Mouse (Mus musculus): ENCODE data around the gene Larp6. TPM values are rescaled to one million over a fixed set of nuclear protein-coding genes. Genes with fewer than 3 reads are reported as not detected.
A peak's percentile ranks its signal among the peaks of the same experiment; 100 is the strongest.

The Larp6 gene
- polyA plus RNA-seq, 1 experiment from 2014 or later, result 1.0 TPM

- Histone ChIP-seq H3K36me3 (no peaks in the 10 kb centered on the region), H3K4me3 (no peak overlapping the region), H3K4me1 (no peaks in the 10 kb centered on the region), H3K27ac (no peak overlapping the region), H3K27me3 (ENCODE audit: low read depth, poor library complexity, severe bottlenecking) (no peaks in the 10 kb centered on the region), H3K9me3 (replicated peaks) (no peaks in the 10 kb centered on the region)
- no peak for DNase-seq (ENCODE audit: low spot score)
- 89% methylated on average over 5 of the region's 5 CpGs for WGBS
These were observed 38.3 kb downstream of the Larp6 start for GRCm38 (mm10) chr9:60751098-60751497.

- no peaks in the 10 kb centered on the region for H3K9me3 ChIP-seq (replicated peaks)
- 67% methylated on average over 6 of the region's 6 CpGs for WGBS
- H3K27me3 ChIP-seq (ENCODE audit: low read depth, poor library complexity, severe bottlenecking), result no peaks in the 10 kb centered on the region
- DNase-seq (ENCODE audit: low spot score), result no peak
- H3K4me1 ChIP-seq, result no peaks in the 10 kb centered on the region
- H3K27ac ChIP-seq, result no peak overlapping the region
- H3K36me3 ChIP-seq, result no peaks in the 10 kb centered on the region
- no peak overlapping the region for H3K4me3 ChIP-seq
These were observed 39.2 kb downstream of the Larp6 start for GRCm38 (mm10) chr9:60751971-60752370.

GRCm38 (mm10) chr9:60752636-60753035 lies 39.8 kb downstream of the Larp6 start:
- Histone ChIP-seq H3K27ac (no peak overlapping the region), H3K27me3 (ENCODE audit: low read depth, poor library complexity, severe bottlenecking) (no peaks in the 10 kb centered on the region), H3K36me3 (no peaks in the 10 kb centered on the region), H3K4me3 (no peak overlapping the region), H3K9me3 (replicated peaks) (no peaks in the 10 kb centered on the region), H3K4me1 (peaks cover 4% of the 10 kb centered on the region)
- DNase-seq (ENCODE audit: low spot score), result no peak

GRCm38 (mm10) chr9:60756258-60756657 lies 43.5 kb downstream of the Larp6 start:
- H3K27ac ChIP-seq, result no peak overlapping the region
- H3K4me3 ChIP-seq, result no peak overlapping the region
- peaks cover 16% of the 10 kb centered on the region for H3K4me1 ChIP-seq
- H3K36me3 ChIP-seq, result no peaks in the 10 kb centered on the region
- 41% methylated on average over 6 of the region's 6 CpGs for WGBS
- no peaks in the 10 kb centered on the region for H3K9me3 ChIP-seq (replicated peaks)
- H3K27me3 ChIP-seq (ENCODE audit: low read depth, poor library complexity, severe bottlenecking), result no peaks in the 10 kb centered on the region
- DNase-seq (ENCODE audit: low spot score), result peak; percentile 71

DNA sequence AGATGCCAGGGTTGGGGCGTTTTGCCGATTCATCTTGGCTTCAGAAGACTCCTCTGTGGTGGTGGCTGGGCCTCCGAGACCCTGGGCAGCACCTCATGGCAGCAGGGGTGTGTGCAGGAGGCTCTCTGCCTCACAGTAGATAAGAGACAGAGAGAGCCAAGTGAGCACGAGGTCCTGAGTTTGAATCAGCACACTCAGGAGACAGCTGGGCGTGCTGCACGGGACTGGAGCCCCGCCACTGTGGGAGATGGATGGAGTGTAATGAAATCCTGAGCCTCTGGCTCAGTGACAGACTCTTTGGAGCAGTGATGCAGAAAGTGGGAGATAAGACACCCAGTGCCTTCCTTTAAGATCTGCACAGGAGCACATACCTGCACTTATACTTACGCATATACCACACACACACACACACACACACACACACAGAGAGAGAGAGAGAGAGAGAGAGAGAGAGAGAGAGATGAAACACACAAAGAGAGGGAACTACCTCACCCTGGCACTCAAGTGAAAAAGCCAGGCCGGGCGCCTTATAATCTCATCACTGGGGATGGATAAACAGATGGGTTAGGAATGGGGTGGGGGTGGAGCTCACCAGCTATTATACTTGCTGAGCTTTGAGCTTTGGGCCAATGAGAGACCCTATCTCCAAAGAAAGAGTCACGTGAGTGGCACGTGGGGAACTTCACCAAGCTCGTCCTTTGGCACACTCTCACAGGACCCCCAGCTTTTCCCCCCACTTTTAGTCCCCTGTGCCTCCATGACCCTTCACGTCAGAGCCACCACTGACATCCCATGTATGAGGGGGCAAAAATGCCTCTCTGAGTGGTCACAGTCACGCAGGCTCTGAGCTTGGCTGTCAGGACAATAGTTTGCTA lies 44.3 kb downstream of the Larp6 start:
- Histone ChIP-seq H3K27me3 (ENCODE audit: low read depth, poor library complexity, severe bottlenecking) (no peaks in the 10 kb centered on the region), H3K9me3 (replicated peaks) (no peaks in the 10 kb centered on the region), H3K27ac (no peak overlapping the region), H3K4me1 (peaks cover 16% of the 10 kb centered on the region), H3K36me3 (no peaks in the 10 kb centered on the region), H3K4me3 (no peak overlapping the region)
- WGBS, result 83% methylated on average over 15 of the region's 15 CpGs
- DNase-seq (ENCODE audit: low spot score), result no peak

- Histone ChIP-seq H3K9me3 (replicated peaks) (no peaks in the 10 kb centered on the region), H3K4me3 (no peak overlapping the region), H3K4me1 (peaks cover 16% of the 10 kb centered on the region), H3K36me3 (no peaks in the 10 kb centered on the region), H3K27me3 (ENCODE audit: low read depth, poor library complexity, severe bottlenecking) (no peaks in the 10 kb centered on the region), H3K27ac (no peak overlapping the region)
- 26% methylated on average over 5 of the region's 5 CpGs for WGBS
- no peak for DNase-seq (ENCODE audit: low spot score)
These were observed 45.0 kb downstream of the Larp6 start for GRCm38 (mm10) chr9:60757817-60758216.

DNA sequence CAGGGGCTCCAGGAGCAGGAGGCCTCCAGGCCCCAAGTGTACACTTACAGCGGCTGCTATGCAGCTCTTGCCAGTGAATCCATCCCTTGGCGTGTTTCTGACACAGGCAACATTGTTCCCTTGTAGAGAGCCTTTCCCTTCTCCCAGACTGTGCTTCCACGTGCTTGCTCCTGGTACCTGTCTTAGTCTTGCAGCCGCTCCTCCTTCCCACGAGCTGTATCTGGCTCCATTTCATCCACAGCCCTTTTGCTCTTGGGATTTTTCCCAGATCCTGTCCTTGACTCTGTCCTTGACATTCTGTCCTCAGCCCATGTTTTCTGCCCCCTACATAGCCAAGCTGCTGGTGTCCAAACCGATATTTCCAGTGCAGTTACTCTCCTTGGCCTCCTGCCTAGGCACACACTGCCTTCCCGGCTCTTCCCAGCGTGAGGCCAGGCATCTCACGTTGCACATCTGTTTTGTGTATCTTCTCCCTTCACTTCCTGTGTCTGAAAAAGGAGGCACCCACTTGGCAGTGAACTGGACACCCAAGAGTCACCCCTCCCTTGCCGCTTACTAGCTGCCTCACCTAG lies 46.7 kb downstream of the Larp6 start:
- no peak overlapping the region for H3K4me3 ChIP-seq
- 72% methylated on average over 10 of the region's 10 CpGs for WGBS
- no peak overlapping the region for H3K27ac ChIP-seq
- no peaks in the 10 kb centered on the region for H3K27me3 ChIP-seq (ENCODE audit: low read depth, poor library complexity, severe bottlenecking)
- peaks cover 16% of the 10 kb centered on the region for H3K4me1 ChIP-seq
- no peaks in the 10 kb centered on the region for H3K9me3 ChIP-seq (replicated peaks)
- no peaks in the 10 kb centered on the region for H3K36me3 ChIP-seq
- DNase-seq (ENCODE audit: low spot score), result no peak

DNA sequence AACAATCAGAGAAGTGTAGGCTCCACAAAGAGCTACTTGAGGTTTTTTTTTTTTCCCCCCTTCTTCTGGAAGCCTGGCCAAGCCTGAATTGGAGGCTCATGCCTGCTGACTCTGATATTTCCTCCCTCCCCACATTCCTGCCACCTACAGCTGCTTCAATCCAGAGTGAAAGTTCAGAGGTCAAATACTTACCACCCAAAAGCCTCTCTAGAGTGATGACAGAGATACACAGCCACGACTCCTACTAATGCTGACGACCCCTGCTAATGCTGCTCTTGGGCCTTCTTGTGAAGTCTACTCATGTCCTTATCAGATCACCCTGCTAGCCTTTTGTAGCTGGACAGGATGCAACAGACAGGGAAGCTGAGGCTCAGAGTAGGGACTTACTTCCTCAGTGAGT lies 52.4 kb downstream of the Larp6 start:
- DNase-seq (ENCODE audit: low spot score), result no peak
- Histone ChIP-seq H3K4me1 (peaks cover 22% of the 10 kb centered on the region), H3K36me3 (no peaks in the 10 kb centered on the region), H3K4me3 (no peak overlapping the region), H3K9me3 (replicated peaks) (no peaks in the 10 kb centered on the region), H3K27ac (no peak overlapping the region), H3K27me3 (ENCODE audit: low read depth, poor library complexity, severe bottlenecking) (no peaks in the 10 kb centered on the region)
- 9% methylated on average over 2 of the region's 2 CpGs for WGBS

DNA sequence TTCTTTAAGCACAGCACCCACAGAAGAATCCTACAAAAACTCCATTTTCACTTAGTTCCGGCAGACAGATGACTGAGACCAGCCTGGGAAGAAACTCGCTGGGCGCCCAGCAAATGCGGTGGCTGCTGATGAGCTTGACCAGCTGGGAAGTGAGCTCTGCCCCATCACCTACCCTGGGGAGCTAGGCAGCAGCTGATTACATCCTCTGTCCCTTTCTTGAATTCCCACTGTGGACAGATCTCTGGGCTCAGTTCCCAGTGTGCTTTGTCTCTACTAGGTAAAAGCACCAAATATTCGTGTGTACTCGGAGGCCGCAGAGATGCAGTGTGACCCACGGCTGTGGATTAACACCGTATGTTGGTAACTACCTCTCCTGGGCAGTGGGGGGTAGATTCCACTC lies 55.6 kb downstream of the Larp6 start:
- 86% methylated on average over 9 of the region's 9 CpGs for WGBS
- H3K36me3 ChIP-seq, result no peaks in the 10 kb centered on the region
- H3K4me3 ChIP-seq, result no peak overlapping the region
- no peaks in the 10 kb centered on the region for H3K27me3 ChIP-seq (ENCODE audit: low read depth, poor library complexity, severe bottlenecking)
- H3K9me3 ChIP-seq (replicated peaks), result no peaks in the 10 kb centered on the region
- DNase-seq (ENCODE audit: low spot score), result no peak
- H3K4me1 ChIP-seq, result peaks cover 25% of the 10 kb centered on the region
- no peak overlapping the region for H3K27ac ChIP-seq

GRCm38 (mm10) chr9:60769711-60770111 lies 56.9 kb downstream of the Larp6 start:
- no peak overlapping the region for H3K27ac ChIP-seq
- H3K27me3 ChIP-seq (ENCODE audit: low read depth, poor library complexity, severe bottlenecking), result no peaks in the 10 kb centered on the region
- 75% methylated on average over 6 of the region's 6 CpGs for WGBS
- no peak for DNase-seq (ENCODE audit: low spot score)
- H3K36me3 ChIP-seq, result no peaks in the 10 kb centered on the region
- no peaks in the 10 kb centered on the region for H3K9me3 ChIP-seq (replicated peaks)
- H3K4me1 ChIP-seq, result peaks cover 24% of the 10 kb centered on the region
- no peak overlapping the region for H3K4me3 ChIP-seq

GRCm38 (mm10) chr9:60773713-60774112 lies 60.9 kb downstream of the Larp6 start:
- Histone ChIP-seq H3K36me3 (no peaks in the 10 kb centered on the region), H3K4me1 (peaks cover 11% of the 10 kb centered on the region), H3K27ac (no peak overlapping the region), H3K9me3 (replicated peaks) (no peaks in the 10 kb centered on the region), H3K27me3 (ENCODE audit: low read depth, poor library complexity, severe bottlenecking) (no peaks in the 10 kb centered on the region), H3K4me3 (no peak overlapping the region)
- WGBS, result 86% methylated on average over 2 of the region's 2 CpGs
- no peak for DNase-seq (ENCODE audit: low spot score)

- Histone ChIP-seq H3K27ac (no peak overlapping the region), H3K4me1 (no peaks in the 10 kb centered on the region), H3K4me3 (no peak overlapping the region), H3K36me3 (no peaks in the 10 kb centered on the region), H3K9me3 (replicated peaks) (no peaks in the 10 kb centered on the region), H3K27me3 (ENCODE audit: low read depth, poor library complexity, severe bottlenecking) (no peaks in the 10 kb centered on the region)
- 93% methylated on average over 9 of the region's 9 CpGs for WGBS
- no peak for DNase-seq (ENCODE audit: low spot score)
These were observed 64.1 kb downstream of the Larp6 start for GRCm38 (mm10) chr9:60776899-60777298.

DNA sequence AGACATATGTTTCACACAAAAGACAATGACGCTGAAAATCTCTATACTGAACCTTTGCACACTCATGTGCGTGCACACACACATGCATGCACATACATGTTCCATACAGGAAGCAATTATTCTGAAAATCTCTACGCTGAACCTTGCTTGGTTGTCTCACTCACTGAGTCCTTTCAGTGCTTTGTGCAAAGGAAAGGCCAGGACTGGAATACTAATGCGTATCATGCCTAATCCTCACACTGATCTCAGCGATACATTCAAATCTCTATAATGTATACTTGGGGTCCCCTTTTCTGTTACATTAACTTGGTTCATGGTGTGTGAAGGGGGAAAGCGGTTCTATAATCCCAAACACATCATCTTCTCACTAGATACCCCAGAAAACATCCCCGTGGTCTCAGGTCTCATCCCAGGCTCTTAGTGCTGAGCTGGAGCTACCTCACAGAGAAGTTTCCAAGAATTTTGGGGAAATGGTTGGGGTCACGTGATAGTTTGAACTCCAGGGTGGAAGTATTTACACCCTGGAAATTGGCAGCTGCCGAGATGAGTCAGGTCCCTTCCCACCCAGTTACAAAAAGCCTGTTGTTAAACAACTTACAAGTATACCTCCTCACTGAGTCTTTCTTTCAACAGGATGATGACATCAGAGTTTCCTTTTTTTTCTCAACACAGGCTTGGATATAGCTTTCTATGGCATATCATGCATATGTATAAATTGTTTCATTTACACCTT lies 69.4 kb downstream of the Larp6 start:
- H3K36me3 ChIP-seq, result no peaks in the 10 kb centered on the region
- H3K9me3 ChIP-seq (replicated peaks), result no peaks in the 10 kb centered on the region
- H3K27me3 ChIP-seq (ENCODE audit: low read depth, poor library complexity, severe bottlenecking), result no peaks in the 10 kb centered on the region
- DNase-seq (ENCODE audit: low spot score), result no peak
- H3K4me1 ChIP-seq, result no peaks in the 10 kb centered on the region
- H3K27ac ChIP-seq, result no peak overlapping the region
- 87% methylated on average over 9 of the region's 9 CpGs for WGBS
- H3K4me3 ChIP-seq, result no peak overlapping the region
